Mouse (Mus musculus): ENCODE results near the gene Hk1. TPM values are rescaled to one million over a fixed set of nuclear protein-coding genes. Genes with fewer than 3 reads are reported as not detected.

The Hk1 gene
- total RNA-seq (2017) = 99.6 and 155 TPM in 2 replicates

- ATAC-seq (replicated peaks in 1 of 2; ENCODE audit: insufficient read depth in 1 of 2, low FRiP score in 2 of 2, low TSS enrichment in 1 of 2, low read depth in 1 of 2, poor library complexity in 2 of 2, severe bottlenecking in 2 of 2) = no peak
Observed at GRCm38 (mm10) chr10:62379808-62380207, at the start of gene Hk1. Hk1 (minus strand) TSS chr10:62379908.

GRCm38 (mm10) chr10:62425081-62425871, 45.6 kb upstream of the Hk1 start:
- ATAC-seq (replicated peaks in 1 of 2; ENCODE audit: insufficient read depth in 1 of 2, low FRiP score in 2 of 2, low TSS enrichment in 1 of 2, low read depth in 1 of 2, poor library complexity in 2 of 2, severe bottlenecking in 2 of 2) = no peak; a peak in 1 of 4 replicates

GRCm38 (mm10) chr10:62422255-62422654, 42.5 kb upstream of the Hk1 start, which contains the start of gene Hkdc1:
Hkdc1 (minus strand) TSS chr10:62422491.
- no peak for ATAC-seq (replicated peaks in 1 of 2; ENCODE audit: insufficient read depth in 1 of 2, low FRiP score in 2 of 2, low TSS enrichment in 1 of 2, low read depth in 1 of 2, poor library complexity in 2 of 2, severe bottlenecking in 2 of 2)

DNA sequence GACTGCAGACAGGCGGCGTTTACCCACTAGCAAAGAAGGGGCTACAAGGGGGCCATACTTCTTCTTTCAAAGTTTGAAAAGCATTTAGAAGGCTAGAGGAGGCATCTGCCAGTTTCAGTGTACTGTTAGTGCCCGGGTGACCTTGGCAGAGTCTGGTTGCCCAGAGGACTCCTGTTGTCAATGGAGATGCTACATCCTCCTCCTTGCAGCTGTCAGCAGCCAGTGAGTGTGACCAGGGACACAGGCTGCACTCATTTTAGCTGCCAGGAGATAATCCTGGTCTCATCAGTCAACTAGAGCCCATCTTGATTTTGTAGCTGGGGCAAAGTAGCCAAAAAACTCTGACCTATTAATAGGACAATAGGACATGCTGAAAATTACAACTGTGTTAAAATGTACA, 41.4 kb upstream of the Hk1 start:
- ATAC-seq (replicated peaks in 1 of 2; ENCODE audit: insufficient read depth in 1 of 2, low FRiP score in 2 of 2, low TSS enrichment in 1 of 2, low read depth in 1 of 2, poor library complexity in 2 of 2, severe bottlenecking in 2 of 2) = no peak

DNA sequence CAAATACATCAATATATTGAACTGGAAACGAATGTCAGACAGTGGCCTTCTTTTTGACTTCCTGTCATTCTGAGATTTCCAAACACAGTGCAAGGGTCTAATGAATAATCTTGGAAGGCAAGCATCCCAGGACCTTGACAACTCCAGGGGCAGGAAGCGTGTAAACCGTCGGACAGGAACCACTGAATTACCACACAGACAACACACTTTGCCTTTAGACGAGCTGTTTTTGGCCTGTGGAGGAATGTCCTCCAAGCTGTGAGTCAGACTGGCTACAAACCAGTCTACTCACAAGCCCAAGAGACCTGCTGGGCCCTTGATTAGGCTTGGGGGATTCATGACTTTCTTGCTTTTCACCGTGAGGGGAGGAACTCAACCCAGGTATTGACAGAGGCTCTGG, 40.7 kb upstream of the Hk1 start:
- ATAC-seq (replicated peaks in 1 of 2; ENCODE audit: insufficient read depth in 1 of 2, low FRiP score in 2 of 2, low TSS enrichment in 1 of 2, low read depth in 1 of 2, poor library complexity in 2 of 2, severe bottlenecking in 2 of 2) = no peak

DNA sequence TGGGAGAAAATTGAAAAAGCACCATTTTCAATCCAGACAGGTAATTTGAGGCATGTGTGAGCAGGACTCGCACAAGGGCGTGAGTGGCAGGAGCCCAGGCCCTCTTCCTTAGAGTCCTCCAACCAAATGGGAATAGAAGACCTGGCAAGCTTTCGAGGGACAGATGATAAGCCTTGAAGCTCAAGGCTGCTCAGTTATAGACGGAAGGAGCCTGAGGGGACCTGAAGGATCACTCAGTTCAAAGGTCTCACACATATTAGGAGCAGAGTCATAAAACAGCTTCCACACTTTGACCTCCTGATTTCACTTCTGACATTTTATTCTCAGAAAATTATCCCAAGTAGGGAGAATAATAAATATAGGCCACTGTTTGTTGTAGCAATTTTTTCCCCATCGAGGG, 39.7 kb upstream of the Hk1 start:
- no peak for ATAC-seq (replicated peaks in 1 of 2; ENCODE audit: insufficient read depth in 1 of 2, low FRiP score in 2 of 2, low TSS enrichment in 1 of 2, low read depth in 1 of 2, poor library complexity in 2 of 2, severe bottlenecking in 2 of 2)

DNA sequence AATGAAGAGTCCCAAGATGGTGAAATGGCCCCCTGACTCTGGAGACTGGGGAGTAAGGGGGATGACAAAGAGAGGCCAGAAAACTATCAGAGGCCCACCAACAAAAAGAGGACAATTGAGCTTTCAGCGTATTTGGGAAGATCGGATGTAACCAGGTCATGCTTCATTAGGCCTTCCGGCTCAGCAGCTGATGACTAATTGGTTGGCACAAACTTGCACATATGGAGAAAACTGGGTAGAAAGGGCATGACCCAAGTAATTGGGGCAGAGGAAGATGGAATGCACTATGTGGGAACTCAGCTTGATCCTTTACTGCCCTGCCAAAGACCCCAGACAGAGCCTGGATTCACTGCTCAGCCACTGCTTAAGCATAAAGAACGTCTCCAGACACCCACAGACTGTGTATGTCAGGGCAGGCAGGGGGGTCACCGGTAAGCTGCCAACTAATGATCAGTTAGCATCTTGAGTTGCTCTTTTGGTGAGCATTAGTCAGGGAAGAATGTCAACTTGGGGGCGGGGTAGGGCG, 39.2 kb upstream of the Hk1 start:
- no peak for ATAC-seq (replicated peaks in 1 of 2; ENCODE audit: insufficient read depth in 1 of 2, low FRiP score in 2 of 2, low TSS enrichment in 1 of 2, low read depth in 1 of 2, poor library complexity in 2 of 2, severe bottlenecking in 2 of 2)

- ATAC-seq (replicated peaks in 1 of 2; ENCODE audit: insufficient read depth in 1 of 2, low FRiP score in 2 of 2, low TSS enrichment in 1 of 2, low read depth in 1 of 2, poor library complexity in 2 of 2, severe bottlenecking in 2 of 2) = no peak
Observed at GRCm38 (mm10) chr10:62413606-62413982, 33.9 kb upstream of the Hk1 start.

DNA sequence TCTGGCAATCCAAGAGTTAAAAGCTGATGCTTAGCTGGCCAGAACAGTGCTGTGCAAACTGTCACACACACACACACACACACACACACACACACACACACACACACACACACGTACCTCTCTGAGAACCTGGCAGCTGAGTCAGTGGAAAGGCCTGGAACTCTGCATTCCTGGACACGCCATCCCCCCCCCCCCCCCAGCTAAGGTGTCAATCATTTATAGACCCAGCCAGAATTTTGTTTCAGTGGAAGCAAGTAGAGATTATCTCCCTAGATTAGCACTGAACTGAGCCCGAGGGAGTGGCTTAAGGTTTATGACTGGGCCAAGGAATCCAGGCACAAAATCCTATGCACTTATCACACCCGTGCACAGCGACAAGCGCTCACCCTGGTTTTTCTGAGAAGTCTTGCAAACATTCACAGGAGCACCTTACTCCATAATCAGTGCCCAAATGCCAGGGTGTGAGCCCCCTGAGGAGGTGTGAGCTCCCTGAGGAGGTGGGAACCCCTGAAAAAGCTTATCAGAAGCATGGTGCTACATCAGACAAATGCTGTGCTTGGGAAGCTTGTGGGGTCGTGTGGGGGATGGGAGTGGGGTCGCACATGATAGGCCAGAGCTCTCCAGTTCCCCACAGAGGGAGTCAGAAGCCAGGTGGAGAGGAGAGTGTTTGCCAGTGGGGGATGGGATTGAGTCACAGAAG, 33.3 kb upstream of the Hk1 start:
- no peak for ATAC-seq (replicated peaks in 1 of 2; ENCODE audit: insufficient read depth in 1 of 2, low FRiP score in 2 of 2, low TSS enrichment in 1 of 2, low read depth in 1 of 2, poor library complexity in 2 of 2, severe bottlenecking in 2 of 2)

- ATAC-seq (replicated peaks in 1 of 2; ENCODE audit: insufficient read depth in 1 of 2, low FRiP score in 2 of 2, low TSS enrichment in 1 of 2, low read depth in 1 of 2, poor library complexity in 2 of 2, severe bottlenecking in 2 of 2) = no peak
Observed at GRCm38 (mm10) chr10:62411431-62412410, 32.0 kb upstream of the Hk1 start.

DNA sequence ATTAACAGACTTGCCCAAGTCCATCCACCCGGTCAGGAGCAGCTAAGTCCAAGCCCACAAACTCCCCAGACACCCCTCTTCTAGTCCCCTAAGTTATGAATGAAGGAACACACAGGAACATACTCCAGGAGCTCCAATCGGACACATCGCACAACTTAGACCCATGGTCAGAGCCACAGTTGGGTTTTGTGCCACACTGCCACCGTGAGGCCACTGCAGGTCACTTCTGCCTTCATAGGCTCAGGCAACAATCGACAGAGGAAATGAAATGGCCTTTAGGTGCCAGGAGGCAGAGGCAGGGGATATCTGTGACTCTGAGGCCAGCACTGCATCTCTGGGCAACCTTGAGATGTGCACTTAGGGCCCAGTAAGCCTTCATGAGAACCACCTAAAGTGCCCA, 31.2 kb upstream of the Hk1 start:
- ATAC-seq (replicated peaks in 1 of 2; ENCODE audit: insufficient read depth in 1 of 2, low FRiP score in 2 of 2, low TSS enrichment in 1 of 2, low read depth in 1 of 2, poor library complexity in 2 of 2, severe bottlenecking in 2 of 2) = peak; percentile 83 to 92

DNA sequence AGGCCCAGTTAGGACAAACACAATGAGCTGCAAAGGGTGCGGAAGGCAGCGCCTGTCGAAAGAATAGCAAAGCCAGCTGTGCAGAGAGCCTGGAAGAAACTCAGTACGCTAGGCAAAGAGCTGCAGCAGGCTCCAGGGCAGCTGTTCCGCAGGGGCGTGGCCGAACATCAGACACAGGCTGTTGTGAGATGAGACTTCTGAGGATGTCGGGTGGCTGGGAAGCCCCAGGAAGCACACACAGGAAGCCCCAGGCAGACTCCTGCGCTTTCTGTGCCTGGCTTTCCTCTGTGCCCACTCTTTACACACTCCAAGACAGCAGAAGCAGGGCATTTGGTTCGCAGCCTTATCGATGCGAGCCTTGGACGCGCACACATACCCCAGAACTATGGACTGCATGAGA, 25.2 kb upstream of the Hk1 start:
- ATAC-seq (replicated peaks in 1 of 2; ENCODE audit: insufficient read depth in 1 of 2, low FRiP score in 2 of 2, low TSS enrichment in 1 of 2, low read depth in 1 of 2, poor library complexity in 2 of 2, severe bottlenecking in 2 of 2) = no peak

DNA sequence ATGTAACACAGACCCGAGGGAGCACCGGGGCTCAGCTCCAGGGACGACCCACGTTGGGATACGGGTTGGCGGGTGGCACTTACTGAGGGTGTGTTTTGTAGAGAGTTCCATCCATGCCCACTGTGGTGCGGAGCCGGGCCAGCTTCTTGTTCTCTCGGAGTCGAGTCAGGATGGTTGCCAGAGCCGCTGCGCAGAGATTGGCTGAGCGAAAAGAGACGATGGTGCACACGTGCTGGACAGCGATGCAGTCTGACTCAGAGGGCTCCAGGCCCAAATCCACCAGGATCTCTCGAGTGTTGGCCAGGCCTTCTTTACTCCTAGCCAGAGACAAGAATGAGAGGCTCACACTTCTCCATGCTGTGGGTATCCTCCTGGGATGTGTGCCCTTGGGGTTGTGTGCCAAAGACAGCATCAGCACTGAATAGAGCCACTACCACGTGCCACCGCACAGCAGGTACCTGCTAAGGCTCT, 22.0 kb upstream of the Hk1 start:
- no peak for ATAC-seq (replicated peaks in 1 of 2; ENCODE audit: insufficient read depth in 1 of 2, low FRiP score in 2 of 2, low TSS enrichment in 1 of 2, low read depth in 1 of 2, poor library complexity in 2 of 2, severe bottlenecking in 2 of 2)

GRCm38 (mm10) chr10:62383011-62383410, 3.3 kb upstream of the Hk1 start:
- ATAC-seq (replicated peaks in 1 of 2; ENCODE audit: insufficient read depth in 1 of 2, low FRiP score in 2 of 2, low TSS enrichment in 1 of 2, low read depth in 1 of 2, poor library complexity in 2 of 2, severe bottlenecking in 2 of 2) = no peak

GRCm38 (mm10) chr10:62380936-62381335, 1.2 kb upstream of the Hk1 start:
- no peak for ATAC-seq (replicated peaks in 1 of 2; ENCODE audit: insufficient read depth in 1 of 2, low FRiP score in 2 of 2, low TSS enrichment in 1 of 2, low read depth in 1 of 2, poor library complexity in 2 of 2, severe bottlenecking in 2 of 2)

DNA sequence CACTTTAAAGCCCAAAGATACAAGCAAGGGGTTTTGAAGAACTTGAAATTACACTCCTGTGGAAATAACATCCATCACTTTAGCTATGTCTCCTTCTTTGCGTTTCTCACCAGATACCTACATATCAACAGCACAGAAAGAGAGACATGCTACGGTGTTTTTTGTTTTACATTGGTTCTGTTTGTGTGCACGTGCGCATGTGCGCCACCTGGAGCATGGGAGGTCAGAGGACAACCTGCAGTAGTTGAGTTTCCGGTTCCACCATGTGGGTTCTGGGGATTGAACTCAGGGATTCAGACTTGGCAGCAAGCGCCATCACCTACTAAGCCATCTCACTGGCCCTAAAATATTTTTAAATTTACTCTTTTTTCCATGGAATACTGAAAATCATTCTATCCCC, 20.9 kb downstream of the Hk1 start:
- no peak; a peak in 1 of 4 replicates for ATAC-seq (replicated peaks in 1 of 2; ENCODE audit: insufficient read depth in 1 of 2, low FRiP score in 2 of 2, low TSS enrichment in 1 of 2, low read depth in 1 of 2, poor library complexity in 2 of 2, severe bottlenecking in 2 of 2)

- ATAC-seq (replicated peaks in 1 of 2; ENCODE audit: insufficient read depth in 1 of 2, low FRiP score in 2 of 2, low TSS enrichment in 1 of 2, low read depth in 1 of 2, poor library complexity in 2 of 2, severe bottlenecking in 2 of 2) = no peak
Observed at GRCm38 (mm10) chr10:62356105-62356730, 23.5 kb downstream of the Hk1 start.

All from hematopoietic stem cell, adult 5-6 weeks (primary cell).